Mouse (Mus musculus) stomach, embryonic 14.5 days (tissue): Measurements from ENCODE around the gene Aida. TPM values are rescaled to one million over a fixed set of nuclear protein-coding genes. Genes with fewer than 3 reads are reported as not detected.

Source experiments
- ATAC-seq: fragments of 200-750 bp; cut with Nextera tagmentation; 2 replicates; pipeline ENCODE4 v1.8.0; 2017; ENCODE audit warnings: low read depth, moderate TSS enrichment; ENCODE audit not compliant: insufficient number of reproducible peaks, insufficient read depth, low FRiP score
- H3K27ac ChIP-seq: fragments of 300-500 bp; sonication (generic); 2 replicates; pipeline ENCODE4 v1.5.1; 2014; ENCODE audit warnings: mild to moderate bottlenecking, low read length, moderate library complexity, mixed read lengths
- H3K27me3 ChIP-seq: fragments of 300-500 bp; sonication (generic); 2 replicates; pipeline ENCODE4 v1.6.1; 2014; ENCODE audit warnings: low read length, control low read depth, mixed read lengths; ENCODE audit not compliant: control insufficient read depth, insufficient read depth
- H3K36me3 ChIP-seq: fragments of 300-500 bp; sonication (generic); 2 replicates; pipeline ENCODE4 v1.6.1; 2014; ENCODE audit warnings: mild to moderate bottlenecking, control low read depth, low read length, moderate library complexity, mixed read lengths; ENCODE audit not compliant: control insufficient read depth, insufficient read depth
- H3K4me1 ChIP-seq: fragments of 300-500 bp; sonication (generic); 2 replicates; pipeline ENCODE4 v1.6.1; 2014; ENCODE audit warnings: low read length, control low read depth, mixed read lengths; ENCODE audit not compliant: control insufficient read depth, insufficient read depth
- H3K4me2 ChIP-seq: fragments of 300-500 bp; sonication (generic); replicated peaks from 2 replicates; pipeline ENCODE4 v1.6.1; 2014; ENCODE audit warnings: low read depth, low read length, control low read depth
- H3K4me3 ChIP-seq: fragments of 300-500 bp; sonication (generic); 2 replicates; pipeline ENCODE4 v1.5.1; 2014; ENCODE audit warnings: low read depth, low read length, control low read depth
- H3K9ac ChIP-seq: fragments of 300-500 bp; sonication (generic); replicated peaks from 2 replicates; pipeline ENCODE4 v1.6.1; 2014; ENCODE audit warnings: low read depth, mild to moderate bottlenecking, control low read depth, low read length, moderate library complexity, mixed read lengths
- H3K9me3 ChIP-seq: fragments of 300-500 bp; sonication (generic); 2 replicates; pipeline ENCODE4 v1.6.1; 2016; ENCODE audit warnings: low read depth, low read length, control low read depth; ENCODE audit not compliant: control insufficient read depth
- WGBS: fragments of 180-500 bp; shearing (Covaris S2); extraction: QIAGEN DNeasy Blood & Tissue Kit; methylation state at CpG from one replicate; pipeline ENCODE4 v1.1.7; 2014; 5-methylcytosine and 5-hydroxymethylcytosine counted together
- polyA plus RNA-seq: library from polyadenylated mRNA; unstranded; fragments of >200 nt; fragmentation: Nextera tagmentation; extraction: Ambion mirVana; gene quantifications from 2 replicates; pipeline ENCODE4 v1.2.1, GENCODE M21; 2014

The Aida gene
- polyA plus RNA-seq = 28.3 and 30.0 TPM in 2 replicates

DNA sequence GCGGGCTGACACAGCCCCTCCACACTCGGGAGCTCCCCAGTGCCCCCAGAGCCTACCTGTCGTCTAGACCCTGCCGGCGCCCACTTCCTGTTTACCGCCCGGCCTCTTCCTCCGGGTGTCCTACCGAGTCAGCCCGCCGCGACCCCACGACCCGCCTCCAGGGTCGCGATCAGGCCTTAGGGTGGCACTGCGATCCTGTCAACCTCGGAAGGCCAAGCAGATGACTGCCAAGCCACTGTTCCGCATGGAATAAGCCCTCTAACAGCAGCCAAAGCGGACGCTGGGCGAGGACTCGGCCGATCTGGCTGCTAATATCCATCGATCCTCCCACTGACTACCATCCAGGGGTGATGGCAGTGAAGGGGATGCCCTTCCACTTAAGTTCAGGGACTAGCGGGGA, at the start of gene Aida:
Aida (plus strand) TSS at position 126 of the 400 bp plus-strand sequence.
- peak within 1 kb of the TSS; percentile 25; the same call in 1 of the 2 replicates for H3K9ac ChIP-seq
- ATAC-seq = no peak
- H3K4me2 ChIP-seq = peak within 1 kb of the TSS; percentile 47
- peak within 1 kb of the TSS; percentile 43 for H3K4me3 ChIP-seq
- H3K27ac ChIP-seq = peak within 1 kb of the TSS; percentile 4; the same call in 1 of the 2 replicates
- no peaks in the 10 kb centered on the region for H3K27me3 ChIP-seq
- no peaks in the 10 kb centered on the region for H3K4me1 ChIP-seq
- WGBS = 0% methylated on average over 26 of the region's 26 CpGs
- H3K9me3 ChIP-seq = no peaks in the 10 kb centered on the region
- H3K36me3 ChIP-seq = no peaks in the 10 kb centered on the region; the same call in none of the 2 replicates

DNA sequence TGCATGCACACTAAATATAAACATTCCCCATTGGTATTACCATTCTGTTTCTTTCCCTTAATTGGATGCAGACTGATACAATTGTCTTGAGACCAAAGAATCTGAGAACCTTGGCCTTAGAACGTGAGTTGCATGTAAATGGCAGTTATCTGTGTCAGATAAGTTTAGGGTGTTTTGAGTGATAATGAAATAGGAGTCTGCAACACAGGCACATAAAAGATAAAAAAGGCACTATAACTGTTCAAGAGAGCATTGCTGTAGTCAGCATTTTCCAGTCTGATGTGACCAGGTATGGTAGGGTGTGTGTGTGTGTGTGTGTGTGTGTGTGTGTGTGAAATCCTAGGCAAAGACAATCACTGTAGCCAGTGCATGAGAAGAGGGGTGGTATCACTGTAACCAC, 48.2 kb upstream of the Aida start:
- no peak overlapping the region for H3K4me2 ChIP-seq
- H3K4me1 ChIP-seq = no peaks in the 10 kb centered on the region
- H3K27me3 ChIP-seq = no peaks in the 10 kb centered on the region
- no peak for ATAC-seq
- 41% methylated on average over 1 of the region's 1 CpGs for WGBS
- H3K36me3 ChIP-seq = no peaks in the 10 kb centered on the region
- no peak overlapping the region for H3K4me3 ChIP-seq
- no peaks in the 10 kb centered on the region; the same call in 1 of the 2 replicates for H3K9me3 ChIP-seq
- H3K27ac ChIP-seq = no peak overlapping the region
- no peak overlapping the region for H3K9ac ChIP-seq

DNA sequence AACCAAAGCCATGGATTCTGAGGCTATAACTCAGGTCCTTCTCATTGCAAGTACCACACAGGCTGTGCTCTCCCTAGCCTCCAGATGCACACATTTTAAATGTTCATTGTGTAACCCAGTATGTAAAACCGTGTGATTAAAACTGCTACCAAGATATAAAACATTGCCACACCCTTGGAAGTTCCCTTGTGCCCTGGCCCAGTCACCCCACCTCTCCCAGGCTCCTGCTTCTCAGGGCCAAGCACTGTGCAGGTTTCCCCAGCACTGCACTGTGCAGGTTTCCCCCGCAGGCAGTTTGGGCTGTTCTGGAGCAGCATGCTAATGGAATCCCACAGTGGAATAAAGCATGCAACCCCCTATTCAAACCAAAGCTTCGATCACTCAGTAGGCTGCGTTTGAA, 45.8 kb upstream of the Aida start:
- Histone ChIP-seq H3K4me2 (no peak overlapping the region), H3K9ac (no peak overlapping the region), H3K36me3 (no peaks in the 10 kb centered on the region), H3K4me1 (no peaks in the 10 kb centered on the region), H3K9me3 (no peaks in the 10 kb centered on the region), H3K27ac (no peak overlapping the region), H3K4me3 (no peak overlapping the region), H3K27me3 (no peaks in the 10 kb centered on the region)
- 62% methylated on average over 4 of the region's 4 CpGs for WGBS
- no peak for ATAC-seq

DNA sequence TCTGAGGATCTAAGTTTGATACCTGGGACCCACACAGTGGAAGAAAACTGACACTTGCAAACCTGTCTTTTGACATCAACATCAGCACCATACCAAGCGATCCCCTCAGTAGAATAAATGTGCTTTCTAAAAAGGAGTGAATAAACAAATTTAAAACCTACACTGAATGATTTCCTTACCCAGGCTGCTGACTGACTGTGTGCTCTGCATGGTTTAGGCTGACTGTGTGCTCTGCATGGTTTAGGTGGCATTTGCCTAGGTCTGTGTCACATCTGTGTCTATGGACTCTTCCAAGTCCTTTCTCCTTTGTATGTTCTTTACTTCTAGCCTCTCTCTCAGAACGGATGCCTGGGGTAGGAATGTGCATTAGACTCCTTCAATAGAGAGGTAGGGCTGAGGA, 44.6 kb upstream of the Aida start:
- H3K27me3 ChIP-seq = no peaks in the 10 kb centered on the region
- no peak overlapping the region for H3K27ac ChIP-seq
- WGBS = 73% methylated on average over 2 of the region's 2 CpGs
- no peak for ATAC-seq
- no peaks in the 10 kb centered on the region for H3K9me3 ChIP-seq
- no peak overlapping the region for H3K9ac ChIP-seq
- no peaks in the 10 kb centered on the region for H3K4me1 ChIP-seq
- no peak overlapping the region for H3K4me2 ChIP-seq
- H3K36me3 ChIP-seq = no peaks in the 10 kb centered on the region
- no peak overlapping the region for H3K4me3 ChIP-seq

DNA sequence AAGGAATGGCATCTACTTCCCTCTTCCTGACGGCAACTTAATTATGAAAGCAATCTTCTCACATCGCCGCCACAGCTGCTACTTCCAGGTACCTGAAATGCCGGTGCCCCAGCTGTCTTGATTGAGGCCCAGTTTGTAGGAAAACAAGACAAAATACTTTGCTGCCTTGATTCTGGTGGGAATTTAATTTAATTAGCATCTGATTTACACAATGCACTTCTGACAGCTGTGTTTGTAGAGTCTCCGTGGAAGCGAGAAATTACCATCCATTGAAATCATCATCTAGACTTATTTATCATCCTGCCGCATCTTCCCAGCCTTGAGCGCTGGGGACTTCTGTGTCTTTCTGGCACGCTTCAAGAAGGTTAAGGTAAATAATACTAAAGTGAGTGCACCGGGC, 43.8 kb upstream of the Aida start:
- no peaks in the 10 kb centered on the region for H3K4me1 ChIP-seq
- no peaks in the 10 kb centered on the region for H3K9me3 ChIP-seq
- no peak overlapping the region for H3K4me2 ChIP-seq
- 43% methylated on average over 10 of the region's 10 CpGs for WGBS
- no peak for ATAC-seq
- no peak overlapping the region for H3K9ac ChIP-seq
- H3K36me3 ChIP-seq = no peaks in the 10 kb centered on the region
- no peak overlapping the region for H3K4me3 ChIP-seq
- H3K27ac ChIP-seq = no peak overlapping the region
- H3K27me3 ChIP-seq = no peaks in the 10 kb centered on the region

DNA sequence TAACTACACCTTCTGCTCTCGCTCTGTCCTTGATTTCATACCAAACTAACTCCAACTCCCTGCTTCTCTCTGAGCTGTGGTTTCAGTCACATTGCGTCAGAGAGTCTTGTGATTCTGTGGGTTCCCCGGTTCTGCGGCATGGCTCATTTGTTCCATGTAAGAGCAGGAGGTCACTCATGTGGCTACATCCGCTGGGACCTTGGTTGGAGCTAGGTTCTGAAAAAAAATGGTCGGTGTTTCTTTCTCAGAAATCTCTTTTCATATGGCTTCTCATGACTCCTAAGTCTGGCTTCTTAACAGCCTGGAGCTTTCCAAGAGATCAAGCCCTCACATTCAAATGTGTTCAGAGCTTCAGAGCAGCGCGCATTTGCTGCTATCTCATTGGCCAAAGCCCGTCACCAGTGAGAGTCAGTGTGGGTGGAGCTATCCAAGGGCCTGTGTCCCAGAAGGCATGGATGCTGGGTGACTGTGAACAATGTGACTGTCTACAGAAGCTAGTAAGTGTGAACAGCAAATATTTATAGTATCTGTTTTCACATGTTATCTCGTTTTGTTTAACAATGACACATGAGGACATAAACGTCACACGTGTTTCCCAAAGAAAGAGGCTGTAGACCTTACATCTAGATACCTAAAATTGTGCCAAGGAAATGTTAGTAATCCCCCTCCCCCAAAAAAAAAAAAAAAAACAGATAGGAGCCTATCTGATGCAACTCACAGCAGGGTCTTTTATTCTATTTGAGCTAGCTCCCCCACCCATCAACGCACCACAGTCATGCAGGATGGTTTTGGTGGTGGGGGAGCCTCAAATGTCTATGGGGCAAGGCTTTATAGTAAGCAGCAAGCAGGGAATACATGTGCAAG, 32.0 kb upstream of the Aida start:
- Histone ChIP-seq H3K27ac (no peak overlapping the region), H3K36me3 (no peaks in the 10 kb centered on the region), H3K27me3 (no peaks in the 10 kb centered on the region), H3K4me1 (no peaks in the 10 kb centered on the region), H3K4me3 (no peak overlapping the region), H3K4me2 (no peak overlapping the region), H3K9me3 (no peaks in the 10 kb centered on the region), H3K9ac (no peak overlapping the region)
- 0 out of 2 replicates have a peak, but pooled peaks have one; percentile 56 for ATAC-seq
- WGBS = 67% methylated on average over 13 of the region's 13 CpGs

DNA sequence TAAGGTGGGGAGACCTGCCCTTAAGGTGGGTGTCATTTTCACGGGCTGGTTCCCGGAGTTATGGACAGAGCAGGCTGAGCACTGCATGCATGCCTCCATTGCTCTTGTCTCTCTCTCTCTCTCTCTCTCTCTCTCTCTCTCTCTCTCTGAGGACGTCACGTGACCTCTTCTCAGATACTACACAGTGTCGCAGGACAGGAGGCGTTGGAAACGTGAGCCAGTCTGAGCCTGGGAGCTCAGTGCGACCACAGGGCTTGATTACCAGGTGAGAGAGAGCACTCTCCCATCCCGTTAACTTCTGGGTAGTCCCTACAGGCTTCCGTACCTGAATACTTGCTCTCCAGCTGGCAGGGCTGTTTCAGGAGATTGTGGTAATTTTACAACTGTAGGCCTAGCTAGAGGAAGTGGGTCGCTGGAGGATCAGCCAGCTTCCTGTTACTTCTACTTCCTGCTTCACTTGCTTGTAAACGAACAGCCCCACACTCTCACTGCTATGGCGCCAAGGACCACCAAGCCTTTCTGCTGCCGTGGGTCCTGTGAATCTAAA, 30.4 kb upstream of the Aida start:
- H3K4me3 ChIP-seq = no peak overlapping the region
- H3K27ac ChIP-seq = no peak overlapping the region

DNA sequence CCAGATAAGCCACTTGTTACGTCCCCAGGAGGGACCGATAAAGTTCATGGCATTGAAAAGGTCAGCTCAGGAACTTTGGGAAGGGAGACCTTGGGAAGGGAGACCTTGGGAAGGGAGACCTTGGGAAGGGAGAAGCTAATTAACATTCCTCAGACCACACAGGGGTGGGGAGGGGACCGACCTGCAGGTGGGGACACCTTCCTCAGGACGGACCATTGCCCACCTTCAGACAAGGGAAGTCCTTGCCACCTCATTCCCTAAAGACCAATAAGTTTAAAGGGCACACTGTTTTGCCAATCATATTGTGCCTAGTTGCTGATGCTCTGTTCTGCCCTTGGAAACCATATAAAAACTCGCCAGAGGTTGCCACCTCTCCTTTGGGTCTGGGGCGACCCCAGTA, 28.7 kb upstream of the Aida start:
- WGBS = 66% methylated on average over 6 of the region's 6 CpGs
- H3K4me3 ChIP-seq = no peak overlapping the region
- H3K36me3 ChIP-seq = no peaks in the 10 kb centered on the region
- H3K9ac ChIP-seq = no peak overlapping the region
- no peaks in the 10 kb centered on the region for H3K9me3 ChIP-seq
- H3K27ac ChIP-seq = no peak overlapping the region
- H3K27me3 ChIP-seq = no peaks in the 10 kb centered on the region
- no peak for ATAC-seq
- no peak overlapping the region for H3K4me2 ChIP-seq
- no peaks in the 10 kb centered on the region for H3K4me1 ChIP-seq

More for the DNA sequence above, 30.4 kb upstream of the Aida start:
- H3K27me3 ChIP-seq = no peaks in the 10 kb centered on the region
- 62% methylated on average over 14 of the region's 14 CpGs for WGBS
- no peaks in the 10 kb centered on the region for H3K9me3 ChIP-seq
- H3K36me3 ChIP-seq = no peaks in the 10 kb centered on the region
- no peak overlapping the region for H3K4me2 ChIP-seq
- no peak overlapping the region for H3K9ac ChIP-seq
- ATAC-seq = no peak
- no peaks in the 10 kb centered on the region for H3K4me1 ChIP-seq
